In genomic region chr17:94749466-94750135, GRCm38 (mm10) we compare ENCODE assay signal across 8 mouse cellular contexts. TPM values are rescaled to one million over a fixed set of nuclear protein-coding genes. Genes with fewer than 3 reads are reported as not detected.
DNase-seq lines count a peak whose midpoint lies in the region; ATAC-seq and TF ChIP-seq lines count a peak whose summit lies in the region.

Gene Mettl4 (minus strand): TSS chr17:94750019.

- H3K9me3 ChIP-seq in ES-Bruce4 (replicated peaks; ENCODE audit: control insufficient read depth, insufficient read depth, low read length, poor library complexity, severe bottlenecking) = no peaks in the 10 kb centered on the region
- no peaks in the 10 kb centered on the region for H3K9me3 ChIP-seq in forebrain, embryonic 13.5 days (replicated peaks)
- no peaks in the 10 kb centered on the region for H3K9me3 ChIP-seq in liver, postnatal 0 days (ENCODE audit: low read length)
- no peaks in the 10 kb centered on the region for H3K9me3 ChIP-seq in neural tube, embryonic 14.5 days (ENCODE audit: control insufficient read depth, low read length)

- intact Hi-C loops in heart, postnatal 10 days (cut with DNase I) = loop anchor here (1.0 kb wide), 1 partner anchor 85 kb away; no protein-coding TSS in a partner anchor

- TF ChIP-seq CTCF in ES-Bruce4 (IDR thresholded peaks at IDR 0.05; ENCODE audit: low read depth, low read length) = no peak
- no peak for TF ChIP-seq CTCF in liver, postnatal 0 days (IDR thresholded peaks at IDR 0.05; ENCODE audit: low read depth)

- peak within 1 kb of the TSS; percentile 97 for H3K4me3 ChIP-seq in ES-Bruce4 (ENCODE audit: low read depth, low read length)
- H3K4me3 ChIP-seq in forebrain, embryonic 13.5 days = peak within 1 kb of the TSS; percentile 64
- H3K4me3 ChIP-seq in liver, postnatal 0 days (ENCODE audit: low read depth, low read length) = peak within 1 kb of the TSS; percentile 74
- H3K4me3 ChIP-seq in neural tube, embryonic 14.5 days (ENCODE audit: low read depth, low read length) = peak within 1 kb of the TSS; percentile 59

- peaks cover 2% of the 10 kb centered on the region for H3K4me1 ChIP-seq in ES-Bruce4 (ENCODE audit: control insufficient read depth, insufficient read depth, low read length)
- H3K4me1 ChIP-seq in forebrain, embryonic 13.5 days = peaks cover 24% of the 10 kb centered on the region
- peaks cover 9% of the 10 kb centered on the region for H3K4me1 ChIP-seq in liver, postnatal 0 days (ENCODE audit: insufficient read depth)
- peaks cover 12% of the 10 kb centered on the region; the same call in 1 of the 2 replicates for H3K4me1 ChIP-seq in neural tube, embryonic 14.5 days (ENCODE audit: control insufficient read depth, insufficient read depth, low read length)

- WGBS in forebrain, embryonic 13.5 days = under 1% methylated on average over 56 of the region's 56 CpGs
- under 1% methylated on average over 56 of the region's 56 CpGs for WGBS in large intestine, adult 2 months
- WGBS in liver, postnatal 0 days (ENCODE audit: insufficient replicate concordance) = under 1% methylated on average over 56 of the region's 56 CpGs
- under 1% methylated on average over 56 of the region's 56 CpGs for WGBS in neural tube, embryonic 14.5 days

- H3K36me3 ChIP-seq in ES-Bruce4 (ENCODE audit: control insufficient read depth, insufficient read depth, low read length, poor library complexity, severe bottlenecking) = peaks cover 10% of the 10 kb centered on the region
- H3K36me3 ChIP-seq in forebrain, embryonic 13.5 days (ENCODE audit: poor library complexity, severe bottlenecking) = 0 out of 2 replicates have a peak, but pooled peaks cover 3% of the 10 kb centered on the region
- H3K36me3 ChIP-seq in liver, postnatal 0 days (replicated peaks; ENCODE audit: insufficient read depth, low read length) = no peaks in the 10 kb centered on the region
- no peaks in the 10 kb centered on the region for H3K36me3 ChIP-seq in neural tube, embryonic 14.5 days (ENCODE audit: control insufficient read depth, insufficient read depth, low read length)

- TF ChIP-seq EP300 in ES-Bruce4 (IDR thresholded peaks at IDR 0.05; ENCODE audit: insufficient read depth, low read depth, low read length) = no peak
- TF ChIP-seq EP300 in liver, postnatal 0 days (IDR thresholded peaks at IDR 0.05; ENCODE audit: low read depth) = peak; percentile 28; the same call in 1 of the 2 replicates

- peak within 1 kb of the TSS; percentile 74 for H3K4me2 ChIP-seq in forebrain, embryonic 13.5 days
- peak within 1 kb of the TSS; percentile 70 for H3K4me2 ChIP-seq in liver, postnatal 0 days (ENCODE audit: low read depth, low read length)
- peak within 1 kb of the TSS; percentile 67 for H3K4me2 ChIP-seq in neural tube, embryonic 14.5 days (ENCODE audit: low read depth, low read length)

- ATAC-seq in cerebellum, adult (ENCODE audit: insufficient number of reproducible peaks, low FRiP score, low TSS enrichment) = peak; percentile 99
- peak; percentile 98 for ATAC-seq in forebrain, embryonic 13.5 days
- ATAC-seq in liver, postnatal 0 days = peak; percentile 97
- peak; percentile 99 for ATAC-seq in neural tube, embryonic 14.5 days (ENCODE audit: low read depth)

- peak within 1 kb of the TSS; percentile 84 for H3K9ac ChIP-seq in ES-Bruce4 (ENCODE audit: low read depth, poor library complexity, severe bottlenecking)
- peak within 1 kb of the TSS; percentile 78 for H3K9ac ChIP-seq in forebrain, embryonic 13.5 days
- H3K9ac ChIP-seq in liver, postnatal 0 days (replicated peaks) = peak within 1 kb of the TSS; percentile 71
- peak within 1 kb of the TSS; percentile 71 for H3K9ac ChIP-seq in neural tube, embryonic 14.5 days (replicated peaks; ENCODE audit: low read depth, low read length)

- peak within 1 kb of the TSS; percentile 91 for H3K27ac ChIP-seq in ES-Bruce4 (ENCODE audit: insufficient read depth, low read length)
- peak within 1 kb of the TSS; percentile 90 for H3K27ac ChIP-seq in forebrain, embryonic 13.5 days
- peak within 1 kb of the TSS; percentile 97 for H3K27ac ChIP-seq in liver, postnatal 0 days (ENCODE audit: low read depth)
- peak within 1 kb of the TSS; percentile 93 for H3K27ac ChIP-seq in neural tube, embryonic 14.5 days (ENCODE audit: low read depth, low read length)

- no peak for TF ChIP-seq POLR2A in ES-Bruce4 (IDR thresholded peaks at IDR 0.05; ENCODE audit: insufficient read depth, low read length)

- DNase-seq in heart, postnatal 10 days = peak; percentile 95
- peak; percentile 81 for DNase-seq in large intestine, adult 2 months (ENCODE audit: low read depth, low spot score)
- DNase-seq in liver, postnatal 0 days = peak; percentile 95
- peak; percentile 94 for DNase-seq in testis, postnatal 10 days (ENCODE audit: low spot score)

- no peaks in the 10 kb centered on the region for H3K27me3 ChIP-seq in ES-Bruce4 (ENCODE audit: control insufficient read depth, insufficient read depth, low read length, poor library complexity, severe bottlenecking)
- H3K27me3 ChIP-seq in forebrain, embryonic 13.5 days = no peaks in the 10 kb centered on the region
- H3K27me3 ChIP-seq in liver, postnatal 0 days (ENCODE audit: insufficient read depth, low read length) = no peaks in the 10 kb centered on the region
- H3K27me3 ChIP-seq in neural tube, embryonic 14.5 days (ENCODE audit: control insufficient read depth, insufficient read depth, low read length) = no peaks in the 10 kb centered on the region

RNA-seq across cellular contexts. Expression of gene Mettl4, which starts in this region (rescaled TPM):
- 50.7 and 55.7 TPM in 2 replicates for polyA plus RNA-seq in ES-Bruce4 (2011; ENCODE audit: insufficient read depth, insufficient read length, low read depth, missing spikeins)
- 29.0 and 32.0 TPM in 2 replicates for polyA plus RNA-seq in forebrain, embryonic 13.5 days (2015; fragmentation: Nextera tagmentation; extraction: Ambion mirVana)
- 1 to 10 TPM; 6.7 to 8.8 TPM for total RNA-seq in heart, postnatal 10 days (2021)
- polyA plus RNA-seq in large intestine, adult 2 months (2012; rRNA removed) = 2.2 and 3.1 TPM in 2 replicates
- polyA plus RNA-seq in liver, postnatal 0 days (2015; fragmentation: Nextera tagmentation; extraction: Ambion mirVana) = 5.4 and 5.6 TPM in 2 replicates
- 25.2 and 28.2 TPM in 2 replicates for polyA plus RNA-seq in neural tube, embryonic 14.5 days (2014; fragmentation: Nextera tagmentation; extraction: Ambion mirVana)

Comparison
In these comparisons a context has a peak if more than half of its experiments do, and no peak if none do; other contexts are left out.
1. Peak in every context shown above with its lines: DNase-seq, ATAC-seq, H3K4me3 ChIP-seq and H3K27ac ChIP-seq.